Mouse (Mus musculus) macrophage (primary cell): Measurements from ENCODE around the gene Rbbp4. TPM values are rescaled to one million over a fixed set of nuclear protein-coding genes. Genes with fewer than 3 reads are reported as not detected.
"Not testable (repeated sequence)": the region's sequence is repeated elsewhere in the genome, so short reads cannot be mapped to it uniquely, and the experiment has no call there.

Experiments
- H3K27ac ChIP-seq: fragments of 350-480 bp; formaldehyde crosslinking; 2 replicates; pipeline ENCODE4 v1.9.0; 2021
- H3K36me3 ChIP-seq: fragments of 350-480 bp; formaldehyde crosslinking; 2 replicates; pipeline ENCODE4 v1.9.0; 2021; ENCODE audit errors: inconsistent target
- H3K4me3 ChIP-seq: fragments of 350-480 bp; formaldehyde crosslinking; 2 replicates; pipeline ENCODE4 v1.9.0; 2021; ENCODE audit errors: inconsistent target
- H3K79me2 ChIP-seq: fragments of 350-480 bp; formaldehyde crosslinking; 2 replicates; pipeline ENCODE4 v1.9.0; 2021; ENCODE audit errors: inconsistent target
- WGBS: methylation state at CpG from one replicate; pipeline ENCODE4 v1.1.7; 2026; ENCODE audit warnings: inconsistent platforms; ENCODE audit not compliant: missing documents; 5-methylcytosine and 5-hydroxymethylcytosine counted together
- polyA plus RNA-seq: library from polyadenylated mRNA; stranded (reverse); fragments of 250-400 nt; gene quantifications from 3 replicates; pipeline ENCODE4 v1.2.4, GENCODE M21; 2018; ENCODE audit warnings: inconsistent platforms

Rbbp4 gene
- polyA plus RNA-seq, 1 experiment from 2014 or later: 32.9 TPM

DNA sequence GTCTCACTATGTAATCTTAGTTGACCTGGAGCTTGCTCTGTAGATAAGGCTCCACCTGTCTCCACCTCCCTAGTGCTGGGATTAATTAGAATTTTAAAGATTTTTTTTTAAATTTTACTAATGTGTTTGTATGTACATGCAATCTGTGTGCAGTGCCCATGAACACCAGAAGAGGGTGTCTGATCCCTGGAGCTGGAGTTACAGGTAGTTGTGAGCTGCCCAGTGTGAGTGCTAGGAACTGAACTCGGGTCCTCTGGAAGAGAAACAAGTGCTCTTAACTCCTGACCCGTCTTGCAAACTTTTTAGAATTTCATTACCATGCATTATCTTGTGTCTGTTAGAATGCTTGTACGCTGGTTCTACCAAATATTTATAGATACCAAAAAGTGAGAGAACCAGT, 36.2 kb upstream of the Rbbp4 start:
- Histone ChIP-seq H3K4me3 (no peak overlapping the region), H3K79me2 (peaks cover 2% of the 10 kb centered on the region; the same call in 1 of the 2 replicates), H3K27ac (no peak overlapping the region), H3K36me3 (no peaks in the 10 kb centered on the region)
- 84% methylated on average over 3 of the region's 3 CpGs for WGBS

DNA sequence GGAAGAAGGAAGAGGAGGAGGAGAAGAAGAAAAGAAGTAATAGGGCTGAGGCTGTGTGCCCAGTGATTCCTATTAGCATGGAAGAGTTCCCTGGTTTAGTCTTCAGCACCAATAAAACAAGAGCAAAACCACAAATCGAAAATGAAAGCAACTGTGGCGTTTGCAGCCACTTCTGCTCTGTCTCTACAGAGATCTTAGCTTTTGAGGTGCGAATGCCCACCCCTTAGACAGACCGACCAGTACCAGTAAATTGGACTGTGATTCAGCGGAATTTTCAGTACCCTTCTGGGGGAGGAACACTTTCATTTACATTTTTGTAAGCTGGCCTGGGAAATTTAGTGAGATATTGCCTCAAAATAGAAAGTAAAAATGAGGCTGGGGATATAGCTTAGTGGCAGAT, 30.1 kb upstream of the Rbbp4 start:
- 3% methylated on average over 5 of the region's 5 CpGs for WGBS
- H3K27ac ChIP-seq: peak overlapping the region; percentile 58
- H3K4me3 ChIP-seq: peak overlapping the region; percentile 32
- H3K79me2 ChIP-seq: no peaks in the 10 kb centered on the region
- 0 out of 2 replicates have a peak, but pooled peaks cover under 1% of the 10 kb centered on the region for H3K36me3 ChIP-seq

DNA sequence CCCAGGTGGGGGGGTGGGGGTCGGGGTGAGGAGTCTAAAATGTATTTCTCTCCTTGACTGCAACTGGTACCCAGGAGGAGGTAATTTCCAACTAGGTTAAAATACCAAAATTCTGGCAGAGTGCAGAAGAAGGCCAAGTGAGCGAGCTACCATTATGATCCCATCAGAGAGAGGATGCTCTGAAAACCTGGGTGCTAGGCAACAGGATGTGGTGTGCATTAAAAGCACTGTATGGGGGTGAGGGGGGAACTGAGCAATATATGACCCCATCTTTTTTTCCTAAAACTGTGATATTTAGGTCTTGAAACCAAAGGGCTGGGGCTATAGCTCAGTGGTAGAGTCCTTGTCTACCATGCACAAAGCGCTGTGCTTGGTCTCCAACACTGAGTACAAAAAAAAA, 29.2 kb upstream of the Rbbp4 start:
- WGBS: 87% methylated on average over 3 of the region's 3 CpGs
- Histone ChIP-seq H3K79me2 (no peaks in the 10 kb centered on the region), H3K4me3 (no peak overlapping the region), H3K36me3 (0 out of 2 replicates have a peak, but pooled peaks cover 4% of the 10 kb centered on the region), H3K27ac (0 out of 2 replicates have a peak overlapping the region, but pooled peaks have one; percentile 58)

DNA sequence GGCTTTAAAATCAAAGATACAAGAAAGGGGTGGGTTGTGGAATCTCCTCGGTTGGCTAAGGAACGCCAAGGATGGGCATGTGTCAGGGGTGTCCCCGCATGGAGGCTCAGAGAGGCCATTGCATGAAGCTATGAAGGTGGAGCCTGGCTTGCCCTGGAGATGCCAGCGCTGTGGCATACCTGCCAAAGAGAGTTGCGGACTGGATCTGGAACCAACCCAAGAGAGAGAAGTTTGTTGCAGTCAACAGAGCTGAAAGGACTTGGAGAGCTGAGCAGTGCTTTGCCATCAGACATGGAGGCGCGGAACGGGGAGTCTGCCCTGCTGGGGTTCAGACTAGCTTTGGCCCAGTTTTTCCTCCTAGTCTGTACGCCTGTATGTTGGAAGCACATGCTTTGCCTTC, 28.3 kb upstream of the Rbbp4 start:
- Histone ChIP-seq H3K79me2 (no peaks in the 10 kb centered on the region), H3K36me3 (0 out of 2 replicates have a peak, but pooled peaks cover 4% of the 10 kb centered on the region), H3K27ac (no peak overlapping the region), H3K4me3 (no peak overlapping the region)
- WGBS: 92% methylated on average over 9 of the region's 9 CpGs

DNA sequence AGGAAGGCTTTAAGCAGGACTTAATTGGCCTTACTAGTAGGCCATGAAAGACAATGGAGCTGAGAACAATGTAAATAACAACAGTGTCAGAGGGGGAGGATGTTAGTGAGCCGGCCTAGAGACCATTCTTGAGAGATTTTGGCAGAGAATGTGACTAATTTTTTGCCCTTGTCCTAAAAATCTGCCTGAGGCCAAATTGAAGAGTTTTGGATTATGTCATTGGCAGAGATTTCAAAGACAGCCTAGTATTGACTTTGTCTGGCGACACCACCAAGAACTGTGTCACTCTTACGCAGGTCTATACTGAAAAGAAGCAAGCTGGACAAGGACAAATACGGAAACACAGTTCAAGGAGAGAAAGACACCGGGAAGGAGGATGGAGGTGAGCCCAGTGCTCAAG, 27.6 kb upstream of the Rbbp4 start:
- Histone ChIP-seq H3K27ac (no peak overlapping the region), H3K4me3 (no peak overlapping the region), H3K79me2 (no peaks in the 10 kb centered on the region), H3K36me3 (peaks cover 4% of the 10 kb centered on the region; the same call in 1 of the 2 replicates)
- WGBS: 95% methylated on average over 5 of the region's 5 CpGs

DNA sequence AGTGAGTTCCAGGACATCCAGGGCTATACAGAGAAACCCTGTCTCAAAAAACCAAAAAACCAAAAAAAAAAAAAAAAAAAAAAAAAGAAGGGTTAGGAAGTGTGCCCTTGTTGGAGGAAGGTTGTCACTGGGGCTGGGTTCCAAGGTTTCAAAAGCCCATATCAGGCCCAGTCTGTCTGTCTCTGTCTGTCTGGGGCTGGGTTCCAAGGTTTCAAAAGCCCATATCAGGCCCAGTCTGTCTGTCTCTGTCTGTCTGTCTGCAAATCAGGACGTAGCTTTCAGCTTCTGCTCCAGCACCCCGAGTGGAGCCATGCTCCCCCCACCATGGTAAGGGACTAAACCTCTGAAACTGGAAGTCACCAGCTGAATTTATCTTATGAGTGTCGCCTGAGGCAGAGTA, 27.1 kb upstream of the Rbbp4 start:
- not testable (repeated sequence) for H3K36me3 ChIP-seq, H3K79me2 ChIP-seq, H3K4me3 ChIP-seq, H3K27ac ChIP-seq
- 78% methylated on average over 3 of the region's 3 CpGs for whole genome bisulfite sequencing

DNA sequence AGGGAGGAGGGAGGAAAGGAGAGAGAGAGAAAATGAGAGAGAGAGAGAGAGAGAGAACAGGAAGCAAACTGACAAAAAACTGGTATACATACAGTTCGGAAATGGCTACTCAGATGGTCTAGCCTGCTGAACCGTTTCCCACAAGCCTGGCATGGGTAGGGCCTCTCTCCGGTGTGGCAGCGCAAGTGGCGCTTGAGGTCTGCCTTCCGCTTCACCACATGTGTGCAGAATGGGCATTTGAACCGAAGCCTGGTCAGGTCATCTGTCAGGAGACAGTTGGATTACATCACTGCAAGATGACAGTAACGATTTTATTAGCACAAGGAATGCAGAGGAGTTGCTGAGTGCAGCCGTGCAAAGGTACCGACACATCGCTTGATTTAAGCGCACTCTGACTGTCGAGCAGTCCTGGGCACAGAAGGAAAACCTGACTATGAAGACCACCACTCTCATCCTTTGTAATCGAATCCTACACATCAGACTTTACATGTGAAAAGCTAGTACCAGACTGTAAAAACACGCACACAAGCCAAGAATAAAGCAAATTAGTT, 22.5 kb upstream of the Rbbp4 start:
- Histone ChIP-seq H3K4me3 (no peak overlapping the region), H3K79me2 (no peaks in the 10 kb centered on the region), H3K27ac (no peak overlapping the region), H3K36me3 (peaks cover 4% of the 10 kb centered on the region; the same call in 1 of the 2 replicates)
- 81% methylated on average over 15 of the region's 15 CpGs for WGBS

DNA sequence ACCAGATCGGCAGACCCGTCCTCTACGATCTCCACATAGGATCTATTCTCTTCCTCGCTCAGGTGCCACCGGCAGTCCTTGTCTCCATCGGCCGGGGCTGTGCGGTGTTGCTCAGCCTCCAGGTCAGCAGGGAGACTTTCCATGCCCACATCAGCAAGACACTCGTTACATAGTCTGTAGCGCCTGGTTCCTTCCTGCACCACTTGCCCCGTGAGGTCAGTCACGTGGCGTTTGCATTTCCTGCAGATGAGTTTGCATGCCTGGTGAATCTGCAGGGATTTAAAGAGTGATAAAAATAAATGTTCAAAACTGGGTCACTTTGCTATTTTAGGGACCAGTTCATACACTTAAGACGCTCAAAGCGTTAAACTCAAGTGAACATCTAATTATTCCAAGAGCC, 19.1 kb upstream of the Rbbp4 start:
- Histone ChIP-seq H3K4me3 (no peak overlapping the region), H3K36me3 (no peaks in the 10 kb centered on the region; the same call in 1 of the 2 replicates), H3K27ac (no peak overlapping the region), H3K79me2 (no peaks in the 10 kb centered on the region)
- WGBS: 55% methylated on average over 15 of the region's 15 CpGs

DNA sequence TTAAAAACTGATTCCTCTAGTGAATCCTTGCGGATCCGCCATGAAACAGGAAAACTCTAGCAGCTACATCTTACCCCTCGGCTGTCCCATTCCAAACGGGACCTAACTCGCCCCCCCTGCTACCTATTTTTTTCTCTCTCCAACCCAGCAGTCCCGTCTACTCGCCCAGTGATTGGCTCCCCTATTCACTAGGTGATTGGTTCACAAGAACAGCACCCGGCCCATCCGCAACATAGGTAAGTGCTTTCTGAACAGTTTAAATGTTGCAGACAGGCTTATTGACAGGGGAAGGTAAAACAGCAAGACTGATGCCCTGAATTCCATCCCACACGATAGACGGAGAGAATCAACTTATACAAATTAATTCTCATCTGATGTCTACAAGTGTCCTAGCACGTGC, 18.0 kb upstream of the Rbbp4 start:
- no peak overlapping the region for H3K4me3 ChIP-seq
- no peaks in the 10 kb centered on the region; the same call in 1 of the 2 replicates for H3K36me3 ChIP-seq
- H3K79me2 ChIP-seq: no peaks in the 10 kb centered on the region
- WGBS: 97% methylated on average over 12 of the region's 12 CpGs
- no peak overlapping the region for H3K27ac ChIP-seq

DNA sequence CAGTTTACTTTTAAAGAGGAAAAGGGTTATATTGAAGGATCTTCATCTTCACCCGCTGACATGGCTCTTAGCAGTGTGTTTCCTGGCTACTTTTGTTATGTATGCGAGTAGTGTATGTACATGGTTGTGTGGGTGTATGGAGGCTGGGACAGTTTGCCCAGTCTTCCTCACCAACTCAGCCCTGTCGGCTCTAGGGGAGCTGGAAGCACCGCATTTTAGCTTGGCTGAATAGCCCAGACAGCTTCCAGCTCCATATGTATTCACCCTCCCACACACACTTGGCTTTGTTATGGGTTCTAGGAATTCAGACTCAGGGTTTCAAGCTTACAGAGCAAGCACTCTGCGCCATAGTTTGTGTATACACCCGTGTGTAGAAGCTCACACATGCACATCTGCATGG, 15.9 kb upstream of the Rbbp4 start:
- 90% methylated on average over 6 of the region's 6 CpGs for WGBS
- Histone ChIP-seq H3K36me3 (peaks cover 4% of the 10 kb centered on the region; the same call in 1 of the 2 replicates), H3K27ac (no peak overlapping the region), H3K79me2 (no peaks in the 10 kb centered on the region), H3K4me3 (no peak overlapping the region)

DNA sequence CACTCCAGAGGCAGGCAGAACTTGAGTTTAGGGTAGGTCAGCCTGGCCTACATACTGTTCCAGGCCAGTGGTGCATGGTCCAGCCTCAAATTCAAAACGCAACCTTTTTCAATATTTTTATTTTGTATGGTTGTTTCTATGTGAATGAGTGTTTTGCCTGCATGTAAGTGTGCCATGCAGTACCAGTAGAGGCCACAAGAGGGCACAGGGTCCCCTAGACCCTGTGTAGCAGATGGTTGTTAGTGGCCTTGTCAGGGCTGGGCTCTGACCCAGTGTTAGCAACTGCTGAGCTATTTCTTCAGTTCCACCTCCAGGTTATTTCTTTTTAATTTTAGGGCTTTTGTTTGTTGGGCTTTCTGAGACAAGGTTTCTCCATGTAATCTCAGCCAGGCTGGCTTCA, 15.5 kb upstream of the Rbbp4 start:
- WGBS: 18% methylated on average over 1 of the region's 1 CpGs
- Histone ChIP-seq H3K27ac (no peak overlapping the region), H3K79me2 (no peaks in the 10 kb centered on the region), H3K36me3 (peaks cover 4% of the 10 kb centered on the region; the same call in 1 of the 2 replicates), H3K4me3 (no peak overlapping the region)

DNA sequence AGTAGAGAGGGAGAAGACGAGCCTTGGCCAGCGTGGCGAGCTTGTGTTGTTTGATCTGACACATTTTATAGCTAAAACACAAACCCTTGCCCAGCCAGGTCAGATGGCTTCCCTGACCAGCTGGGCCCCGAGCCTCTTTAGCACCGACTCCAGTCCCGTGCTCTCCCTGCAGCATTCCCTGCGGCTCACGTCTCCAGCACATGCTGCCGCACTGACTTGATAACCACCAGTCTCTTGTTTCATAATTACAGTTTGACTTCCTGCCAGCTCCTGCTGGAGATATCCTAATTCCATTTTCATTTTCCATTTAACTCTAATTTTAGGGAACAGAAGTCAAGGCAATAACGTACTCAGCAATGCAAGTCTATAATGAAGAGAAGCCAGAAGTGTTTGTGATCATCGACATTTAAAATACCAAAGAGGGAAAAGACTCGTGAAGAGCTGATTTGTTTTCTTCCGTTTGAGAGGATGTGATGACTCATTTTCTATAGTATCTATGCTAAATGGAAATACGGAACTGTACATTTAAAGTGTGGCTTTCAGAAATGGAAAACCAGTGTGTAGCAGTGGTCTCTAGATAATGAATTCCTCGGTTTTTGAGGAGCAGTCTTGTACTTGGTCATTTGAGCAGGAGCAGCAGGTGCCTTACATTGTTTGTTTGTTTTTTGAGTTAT, 11.4 kb upstream of the Rbbp4 start:
- H3K27ac ChIP-seq: peak overlapping the region; percentile 8; the same call in 1 of the 2 replicates
- no peaks in the 10 kb centered on the region for H3K79me2 ChIP-seq
- no peak overlapping the region for H3K4me3 ChIP-seq
- 83% methylated on average over 14 of the region's 15 CpGs for WGBS
- H3K36me3 ChIP-seq: peaks cover 31% of the 10 kb centered on the region

DNA sequence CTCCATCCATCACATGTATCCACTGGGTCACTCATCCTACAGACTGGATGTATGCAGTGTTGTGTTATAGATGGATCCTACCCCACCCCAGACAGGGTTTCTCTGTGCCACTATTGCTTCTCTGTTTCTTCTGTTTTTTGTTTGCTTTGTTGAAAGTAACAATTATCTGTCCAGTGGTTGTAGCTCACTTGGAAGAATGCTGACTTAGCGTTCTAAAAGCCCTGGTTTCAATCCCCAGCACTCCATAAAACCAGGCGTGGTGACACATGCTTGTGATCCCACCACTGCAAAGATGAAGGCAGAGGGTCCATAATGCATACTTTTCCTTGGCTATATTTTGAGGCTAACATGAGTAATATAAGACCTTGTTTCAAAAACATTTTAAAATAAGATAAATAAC, 7.5 kb upstream of the Rbbp4 start:
- Histone ChIP-seq H3K36me3 (peaks cover 39% of the 10 kb centered on the region), H3K79me2 (peaks cover 21% of the 10 kb centered on the region; the same call in 1 of the 2 replicates), H3K27ac (no peak overlapping the region), H3K4me3 (no peak overlapping the region)
- 95% methylated on average over 2 of the region's 2 CpGs for WGBS

DNA sequence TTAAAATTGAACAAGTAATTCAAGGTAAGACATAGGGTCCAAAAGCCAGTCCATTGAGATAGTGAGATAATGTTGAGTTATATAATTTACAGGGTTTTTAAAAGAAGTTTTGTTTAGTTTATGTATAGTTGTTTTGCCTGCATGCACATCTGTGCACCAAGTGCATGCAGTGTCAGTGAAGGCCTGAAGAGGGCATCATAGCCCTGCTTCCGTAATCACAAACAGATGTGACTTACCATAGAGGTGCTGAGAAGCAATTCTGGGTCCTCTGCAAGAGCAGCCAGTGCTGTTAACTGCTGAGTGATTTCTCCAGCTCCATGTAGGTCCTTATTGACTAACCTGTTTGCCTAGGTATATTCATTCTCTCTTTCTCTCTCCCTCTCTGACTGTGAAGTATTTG, 6.7 kb upstream of the Rbbp4 start:
- H3K79me2 ChIP-seq: peaks cover 30% of the 10 kb centered on the region; the same call in 1 of the 2 replicates
- 100% methylated on average over 1 of the region's 1 CpGs for WGBS
- no peak overlapping the region for H3K4me3 ChIP-seq
- no peak overlapping the region for H3K27ac ChIP-seq
- H3K36me3 ChIP-seq: peaks cover 36% of the 10 kb centered on the region

DNA sequence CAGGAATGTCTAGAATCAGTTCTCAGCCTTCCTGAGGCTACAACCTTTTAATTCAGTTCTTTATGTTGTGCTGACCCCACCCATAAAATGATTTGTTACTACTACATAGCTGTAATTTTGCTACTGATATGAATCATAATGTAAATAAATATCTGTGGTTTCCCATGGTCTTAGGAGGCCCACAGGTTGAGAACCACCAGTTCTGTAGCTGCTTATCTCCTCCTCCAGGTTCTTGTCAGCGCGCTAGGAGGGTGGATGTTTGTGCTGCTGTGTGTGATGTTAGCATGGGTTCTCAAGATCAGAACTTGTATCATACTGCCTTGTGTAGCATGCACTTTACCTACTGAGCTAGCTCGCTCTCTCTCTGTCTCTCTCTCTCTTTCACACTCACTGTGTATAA, 4.6 kb upstream of the Rbbp4 start:
- 100% methylated on average over 1 of the region's 3 CpGs for WGBS
- peaks cover 36% of the 10 kb centered on the region for H3K36me3 ChIP-seq
- H3K79me2 ChIP-seq: peaks cover 38% of the 10 kb centered on the region; the same call in 1 of the 2 replicates
- no peak overlapping the region for H3K27ac ChIP-seq
- no peak overlapping the region for H3K4me3 ChIP-seq
